Mouse (Mus musculus): ENCODE results near the gene Twsg1.
A peak's percentile ranks its signal among the peaks of the same experiment; 100 is the strongest.

The Twsg1 gene

DNA sequence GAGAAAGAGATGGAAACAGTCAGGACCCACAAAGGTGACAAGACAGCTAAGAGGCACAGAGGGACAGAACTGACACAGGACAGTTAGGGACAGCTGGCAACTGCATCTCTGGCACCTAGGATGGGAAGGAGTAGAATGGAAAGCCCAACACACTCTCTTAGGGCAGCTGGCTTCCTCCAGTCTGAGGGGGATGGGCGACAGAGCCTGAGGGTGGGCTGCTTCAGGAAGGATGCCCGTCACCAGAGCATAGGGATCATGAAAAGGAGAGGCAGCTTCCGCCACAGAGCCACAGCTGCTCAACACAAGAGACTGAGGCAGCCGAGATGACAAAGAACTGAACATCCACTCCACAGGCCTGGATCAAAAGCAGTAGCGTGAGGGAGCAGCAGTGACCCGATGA lies 19.5 kb downstream of the Twsg1 start:
- DNase-seq: no peak

DNA sequence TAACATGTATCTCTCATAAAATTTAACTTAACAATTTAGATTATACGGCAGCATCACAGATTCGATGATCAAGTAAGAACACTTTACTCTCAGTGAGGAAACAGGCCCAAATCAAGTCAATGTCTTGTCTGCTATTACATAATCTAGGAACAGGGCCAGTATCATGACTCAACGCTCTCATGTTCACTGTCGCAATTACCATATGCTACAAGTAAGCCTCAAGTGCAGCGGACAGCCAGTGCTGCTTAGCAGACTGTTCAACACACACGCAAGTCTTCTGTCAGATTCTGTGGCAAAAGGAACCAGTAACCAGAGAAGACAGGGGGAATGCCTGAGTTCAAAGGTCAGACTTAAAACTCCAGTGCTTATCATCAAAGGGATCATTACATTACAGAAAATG lies 20.1 kb downstream of the Twsg1 start:
- DNase-seq: no peak

DNA sequence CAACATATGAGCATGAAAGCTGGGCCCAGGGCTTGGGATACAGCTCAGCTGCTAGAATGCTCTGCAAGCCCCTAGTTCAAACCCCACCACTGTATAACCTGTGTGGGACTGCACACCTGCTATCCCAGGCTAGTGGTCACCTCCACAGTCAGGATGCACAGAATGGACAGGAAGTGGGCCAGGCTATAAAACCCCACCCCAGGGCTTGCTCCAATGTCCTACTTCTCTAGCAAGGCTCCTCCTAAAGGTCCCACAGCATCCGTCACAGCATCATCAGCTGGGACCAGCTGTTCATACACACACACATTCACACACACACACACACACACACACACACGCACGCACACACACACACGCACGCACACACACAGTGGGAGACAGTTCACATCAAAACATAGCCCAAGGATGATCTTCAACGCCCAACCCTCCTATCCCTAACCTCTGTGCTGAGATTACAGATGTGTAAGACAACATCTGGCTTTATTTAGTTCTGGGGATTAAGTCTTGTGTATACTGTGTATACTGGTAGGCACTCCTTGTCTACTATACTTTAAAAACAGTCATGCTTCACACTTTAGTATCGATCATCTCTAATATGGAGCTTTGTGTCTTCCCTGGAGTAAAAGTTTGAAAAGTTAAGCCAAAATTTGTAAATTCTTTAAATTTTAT lies 20.7 kb downstream of the Twsg1 start:
- no peak for DNase-seq

DNA sequence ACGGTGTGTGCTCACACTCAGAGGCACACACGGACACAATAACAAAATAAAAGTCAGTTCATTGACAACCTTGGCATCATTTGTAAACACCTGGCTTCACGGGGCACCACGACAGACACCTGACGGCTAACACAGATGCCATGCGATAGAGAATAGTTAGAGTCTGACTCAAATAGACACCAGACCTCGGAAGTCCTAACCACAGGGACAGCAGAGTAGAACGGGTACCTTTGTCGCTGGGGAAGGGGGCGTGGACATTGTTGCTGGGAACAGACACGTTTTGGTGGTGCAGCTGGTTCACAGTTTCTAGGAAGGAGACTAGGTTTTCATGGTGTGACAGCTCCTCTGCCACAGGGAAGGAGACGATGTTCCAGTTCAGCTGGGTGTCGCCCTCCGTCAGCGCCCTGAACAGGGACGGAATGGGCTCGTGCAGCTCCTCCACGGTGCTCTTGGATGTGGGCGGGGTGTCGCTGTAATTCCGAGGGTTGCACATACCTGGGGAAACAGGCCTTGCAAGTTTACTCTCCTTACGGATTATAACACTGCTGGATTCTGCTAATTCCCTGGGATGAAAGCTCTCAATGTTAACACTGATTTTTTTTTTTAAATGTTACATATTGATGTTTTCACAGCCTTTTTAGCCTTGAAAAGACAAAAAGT lies 21.6 kb downstream of the Twsg1 start:
- no peak for DNase-seq

DNA sequence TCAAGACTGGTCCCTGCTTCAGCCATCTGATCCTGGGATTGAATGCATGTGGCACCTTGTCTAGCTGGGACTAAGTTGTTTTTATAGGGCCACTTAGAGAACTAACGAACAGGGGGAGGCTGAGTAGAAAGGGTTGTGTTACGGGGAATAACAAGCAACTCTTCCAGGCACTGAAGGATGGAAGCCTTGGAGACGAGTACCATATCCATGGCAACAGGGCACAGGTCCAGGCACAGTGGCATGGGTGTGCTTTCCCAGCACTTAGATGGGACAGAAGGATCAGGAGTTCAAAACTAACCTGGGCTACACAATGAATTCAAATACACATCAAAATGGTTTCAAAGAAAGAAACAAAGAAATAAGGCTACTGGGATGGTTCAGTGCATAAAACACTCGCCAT lies 23.9 kb downstream of the Twsg1 start:
- DNase-seq: peak; percentile 65

DNA sequence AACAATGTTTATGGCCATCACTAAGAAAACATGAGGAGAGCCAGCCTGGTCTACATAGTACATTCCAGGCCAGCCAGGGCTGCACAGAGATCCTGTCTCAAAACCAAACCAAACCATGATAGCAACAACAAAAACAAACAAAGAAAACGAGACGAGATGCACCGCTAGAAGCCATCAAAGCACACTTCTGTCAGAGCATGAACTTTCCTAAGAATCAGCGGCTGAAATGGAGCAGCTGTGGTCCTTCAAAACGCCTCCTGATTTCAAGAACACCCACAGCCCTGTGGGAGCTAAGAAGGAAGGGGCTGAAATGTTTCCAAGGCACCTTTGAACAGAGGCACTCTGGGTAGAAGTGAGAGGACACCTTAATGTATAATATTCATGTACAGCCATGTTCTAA lies 26.8 kb downstream of the Twsg1 start:
- no peak for DNase-seq

DNA sequence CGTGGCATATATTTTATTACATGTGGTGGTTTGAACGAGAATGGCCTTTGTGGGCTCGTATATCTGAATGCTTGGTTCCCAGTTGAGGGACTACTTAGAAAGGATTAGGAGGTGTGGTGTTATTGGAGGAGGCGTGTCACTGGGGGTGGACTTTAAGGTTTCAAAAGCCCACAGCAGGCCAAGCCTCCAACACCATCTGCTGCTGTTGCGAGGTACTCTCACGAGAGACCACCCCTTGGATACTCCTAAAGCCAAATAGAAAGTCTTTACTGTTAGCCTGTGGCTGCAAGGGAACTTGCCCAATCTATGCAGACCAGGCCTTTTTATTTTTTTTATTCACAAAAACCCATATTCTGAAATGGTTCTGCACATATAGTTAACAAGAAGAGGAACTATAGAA lies 29.1 kb downstream of the Twsg1 start:
- DNase-seq: no peak

DNA sequence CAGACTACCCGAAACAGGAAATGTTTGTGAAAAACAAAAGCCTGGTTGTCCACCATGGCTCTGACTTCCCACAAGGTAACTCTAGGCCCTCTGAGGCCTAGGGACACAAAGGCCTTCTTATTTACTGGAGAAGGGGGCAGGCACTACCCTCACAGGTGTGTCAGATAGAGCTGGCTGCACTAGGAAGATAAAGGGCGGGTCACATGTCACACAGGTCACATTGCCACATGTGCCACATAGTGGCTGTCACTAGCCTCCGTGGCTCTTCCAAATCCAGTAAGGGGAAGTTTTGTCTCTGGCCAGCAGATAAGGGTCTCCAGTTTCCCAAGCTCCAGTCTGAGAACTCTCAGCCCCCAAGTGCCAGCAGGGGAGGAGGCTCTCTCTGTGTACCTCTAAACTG lies 31.8 kb downstream of the Twsg1 start:
- DNase-seq: no peak

DNA sequence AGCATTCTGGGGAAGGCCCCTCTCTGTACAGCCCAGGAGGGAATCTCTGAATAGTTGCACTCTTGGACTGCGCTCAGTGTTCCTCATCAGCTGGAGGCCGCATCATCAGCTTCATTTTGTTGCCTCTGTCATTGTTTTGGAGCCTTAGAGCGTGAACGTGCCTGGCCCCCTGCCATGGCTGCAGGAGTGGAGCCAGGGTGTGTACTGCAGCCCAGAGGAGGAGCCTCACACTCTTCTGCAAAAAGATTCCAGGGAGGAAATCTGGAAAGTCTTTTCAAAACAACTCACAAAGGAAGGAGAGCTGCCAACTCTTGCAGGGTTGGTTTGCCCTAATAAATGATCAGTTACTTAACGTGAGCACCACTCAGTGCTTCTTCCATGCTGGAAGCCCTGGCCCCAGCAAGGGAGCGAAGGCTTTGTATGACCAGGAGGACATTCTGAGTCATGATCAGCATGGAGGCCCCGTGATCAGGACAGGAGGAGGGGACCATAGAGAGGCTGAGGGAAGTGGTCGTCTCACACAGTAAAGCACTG lies 34.8 kb downstream of the Twsg1 start:
- peak; percentile 76 for DNase-seq

DNA sequence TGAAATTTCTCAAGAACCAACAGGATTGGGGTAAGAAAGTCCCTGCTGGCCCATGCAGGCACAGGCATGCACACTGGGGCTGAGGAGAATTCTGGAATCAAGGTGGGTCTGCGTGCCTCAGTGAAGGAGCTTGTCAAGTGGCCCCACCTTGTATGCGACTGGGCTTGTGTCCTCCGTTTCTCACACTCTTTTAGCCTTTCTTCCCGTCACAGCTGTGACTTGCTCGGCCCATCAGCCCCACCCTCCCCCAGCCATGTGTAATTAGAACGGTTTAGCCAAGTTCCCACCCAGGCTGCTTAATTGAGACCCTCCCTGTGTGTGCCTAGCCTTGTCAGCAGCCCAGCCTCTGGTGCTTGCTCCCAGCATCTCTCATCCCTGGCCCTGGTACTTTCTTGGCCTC lies 36.9 kb downstream of the Twsg1 start:
- no peak for DNase-seq

DNA sequence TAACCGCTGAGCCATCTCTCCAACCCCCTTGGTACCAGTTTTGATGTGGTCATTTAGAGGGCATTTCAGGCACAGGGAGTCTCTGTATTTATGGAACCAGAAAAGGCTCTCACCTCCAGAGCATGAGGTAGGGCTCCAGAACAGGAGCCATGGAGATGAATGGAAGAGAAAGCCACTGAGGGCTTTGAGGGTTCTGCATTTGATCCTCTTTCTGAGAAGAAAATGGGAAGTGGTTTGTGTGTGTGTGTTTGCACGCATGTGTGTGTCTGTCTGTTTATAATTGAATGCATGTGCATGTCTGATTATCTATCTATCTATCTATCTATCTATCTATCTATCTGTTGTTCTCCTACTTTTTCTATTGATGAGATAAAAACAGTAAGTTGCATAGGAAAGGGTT lies 38.8 kb downstream of the Twsg1 start:
- DNase-seq: no peak

DNA sequence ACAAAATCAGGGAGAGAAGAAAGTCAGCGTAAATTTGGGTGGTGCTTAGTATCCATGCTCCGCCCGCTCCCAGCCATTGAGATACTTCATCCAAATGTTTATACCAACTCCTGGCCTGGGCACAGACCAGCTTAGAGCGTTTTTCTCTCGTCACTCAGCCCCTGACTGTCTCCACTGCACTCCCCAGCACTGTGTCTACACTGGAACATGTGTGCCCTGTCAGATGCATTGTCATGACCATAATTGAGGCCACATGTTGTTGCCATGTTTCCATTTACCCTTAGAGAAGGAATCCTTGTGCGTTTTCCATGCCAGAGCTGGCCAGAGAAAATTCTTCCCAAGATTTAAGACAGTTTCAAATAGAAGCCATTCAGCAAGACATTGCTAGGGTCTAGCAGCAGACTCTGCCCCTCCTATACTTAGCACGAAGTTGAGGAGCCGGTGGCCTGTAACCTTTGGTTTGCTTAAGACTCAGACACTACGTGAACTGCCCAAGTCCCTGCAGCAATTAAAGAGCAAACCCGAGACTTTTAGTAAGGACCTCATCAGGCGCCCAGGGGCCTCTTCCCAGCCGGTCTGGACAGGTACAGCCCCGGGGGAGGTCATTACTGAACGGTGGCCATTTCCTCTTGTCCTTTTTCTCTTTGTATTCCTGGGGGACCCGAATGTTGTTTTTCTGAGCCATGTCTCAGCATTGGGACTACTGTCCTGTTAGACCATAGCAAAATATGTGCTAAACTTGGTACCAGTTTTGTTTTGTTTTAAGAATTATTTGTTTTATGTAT lies 39.5 kb downstream of the Twsg1 start:
- no peak for DNase-seq

DNA sequence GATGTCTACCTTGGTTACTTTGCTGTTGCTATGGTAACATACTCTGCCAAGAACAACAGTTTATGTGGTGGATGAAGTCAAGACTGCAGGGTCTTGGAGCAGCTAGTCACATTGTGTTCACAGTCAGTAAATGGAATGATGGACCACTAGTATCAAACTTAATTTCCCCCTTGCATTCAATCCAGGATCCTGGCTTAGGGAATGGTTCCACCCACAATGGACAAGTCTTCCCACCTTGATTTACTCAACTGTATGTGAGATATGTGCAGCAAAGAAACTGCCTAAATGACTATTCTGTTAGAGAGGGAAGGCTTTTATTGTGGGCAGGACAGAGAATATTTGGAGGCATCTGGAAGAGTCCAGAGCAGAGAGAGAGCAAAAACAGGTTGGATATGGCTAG lies 42.8 kb downstream of the Twsg1 start:
- no peak for DNase-seq

DNA sequence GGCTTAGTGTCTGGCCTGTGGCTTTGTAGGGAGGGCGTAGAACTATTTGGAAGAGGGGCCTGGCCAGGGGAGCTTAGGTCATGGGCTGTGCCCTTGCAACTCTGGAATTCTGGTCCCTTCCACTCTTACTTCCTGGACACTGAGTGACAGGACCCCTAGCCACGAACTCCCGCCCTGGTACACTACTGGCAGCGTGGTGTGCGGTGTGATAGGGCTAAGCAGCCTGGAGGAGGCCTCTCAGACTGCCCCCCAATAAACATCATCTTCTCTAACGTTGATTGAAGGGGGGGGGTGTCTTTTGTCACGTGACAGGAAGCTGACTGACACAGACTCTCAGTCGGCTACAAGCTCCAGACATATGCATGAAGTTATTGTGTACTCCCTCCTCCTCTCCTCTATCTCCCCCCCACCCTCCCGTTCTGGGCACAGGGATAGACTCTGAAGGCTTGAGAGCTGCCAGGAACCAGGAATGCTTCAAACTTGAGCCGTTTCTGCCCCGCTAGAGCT lies 44.1 kb downstream of the Twsg1 start:
- no peak for DNase-seq

DNA sequence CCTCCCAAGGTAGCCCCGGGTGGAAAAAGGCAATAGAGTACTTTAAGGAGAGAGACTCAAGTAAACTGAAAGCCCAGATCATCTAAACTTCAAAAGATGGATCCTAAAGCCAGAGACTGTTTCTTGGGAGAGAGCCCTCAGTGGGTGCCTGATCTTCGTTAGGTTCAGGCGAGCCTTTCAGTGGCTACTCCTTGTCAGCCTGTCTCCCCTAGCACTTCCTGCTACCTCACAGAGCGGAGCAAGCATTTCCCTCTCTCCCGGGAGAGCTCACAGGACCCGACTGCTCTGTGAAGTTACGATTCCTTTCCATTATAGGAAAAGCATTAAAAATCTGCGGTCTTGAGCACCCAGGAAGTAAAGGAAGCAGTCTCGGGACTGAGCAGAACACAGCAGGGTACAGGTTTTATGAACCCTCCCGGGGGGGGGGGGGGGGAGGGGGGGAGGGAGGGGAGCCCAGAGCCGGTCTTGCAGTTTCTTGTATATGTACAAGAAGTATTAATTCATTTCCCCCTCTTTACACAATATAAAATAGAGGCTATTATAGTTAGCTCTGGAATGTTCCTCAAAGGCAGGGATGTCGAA lies 44.6 kb downstream of the Twsg1 start:
- DNase-seq: no peak

DNA sequence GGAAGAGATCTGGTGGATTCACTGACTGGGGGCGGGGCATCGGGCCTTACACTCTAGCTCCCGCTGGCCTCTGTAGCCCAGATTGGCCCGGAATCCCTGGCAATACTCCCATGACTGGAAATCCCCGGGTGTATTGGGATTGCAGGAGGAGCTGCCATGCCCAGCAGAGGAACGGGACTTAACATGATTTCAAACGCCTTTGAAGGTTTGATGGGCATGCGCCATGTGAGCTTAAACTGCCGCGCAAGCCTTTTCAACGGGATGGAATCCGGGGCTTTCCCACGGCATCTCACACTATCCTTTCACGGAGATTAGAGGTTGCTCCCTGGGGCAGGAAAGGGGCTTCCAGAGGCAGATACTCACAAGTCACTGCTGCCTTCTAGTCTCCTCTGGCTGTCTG lies 45.8 kb downstream of the Twsg1 start:
- DNase-seq: no peak

DNA sequence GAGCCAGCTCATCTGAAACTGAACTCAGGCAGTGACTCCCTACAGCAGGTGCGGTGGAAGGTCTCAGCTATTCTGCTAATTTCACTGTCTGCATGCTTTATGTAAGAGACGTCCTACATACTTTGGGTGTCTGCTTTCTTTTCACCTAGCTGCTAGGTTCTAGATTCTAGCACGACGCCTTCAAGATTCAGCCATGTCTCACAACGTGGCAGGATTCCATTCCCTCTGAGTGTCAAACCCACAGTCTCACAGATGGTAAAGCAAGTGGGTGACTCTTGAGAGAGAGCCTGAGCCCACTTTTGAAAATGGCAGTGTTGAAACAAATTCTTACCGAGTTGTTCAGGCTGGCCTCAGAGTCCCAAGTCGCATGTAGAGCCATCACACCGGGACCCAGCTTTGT lies 47.2 kb downstream of the Twsg1 start:
- DNase-seq: no peak

DNA sequence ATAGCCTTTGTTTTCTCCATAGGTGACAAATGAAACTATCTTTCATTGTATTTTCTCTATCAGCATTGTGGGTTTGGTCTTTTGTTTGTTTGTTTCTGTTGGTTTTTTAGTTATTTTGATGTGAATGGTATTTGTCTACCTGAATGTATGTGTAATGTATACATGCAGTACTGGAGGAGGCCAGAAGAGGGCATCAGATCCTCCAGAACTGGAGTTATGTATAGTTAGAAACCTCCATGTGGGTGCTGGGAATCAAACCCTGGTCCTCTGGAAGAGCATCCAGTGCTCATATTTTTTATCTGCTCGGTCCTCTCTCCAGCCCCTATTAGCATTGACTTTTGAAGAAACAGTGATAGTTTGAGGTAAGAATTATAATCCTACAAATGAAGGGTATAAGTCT lies 48.0 kb downstream of the Twsg1 start:
- no peak for DNase-seq

DNA sequence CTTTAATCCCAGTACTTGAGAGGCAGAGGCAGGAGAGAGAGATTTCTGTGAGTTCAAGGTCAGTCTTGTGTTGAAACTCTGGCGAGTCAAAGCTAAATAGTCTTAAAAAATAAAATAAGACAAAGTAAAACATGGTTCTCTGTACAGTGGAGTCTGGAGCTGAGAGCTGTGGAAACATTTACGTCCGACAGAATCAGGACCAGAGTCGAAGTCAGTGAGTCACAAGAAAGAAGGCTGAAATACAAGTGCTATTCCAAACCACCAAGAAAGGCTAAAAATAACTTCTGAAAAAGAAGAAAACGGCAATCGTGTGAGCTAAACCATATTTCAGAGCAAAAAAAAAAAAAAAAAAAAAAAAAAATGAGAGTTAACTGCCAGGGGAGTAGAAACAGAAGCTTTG lies 48.7 kb downstream of the Twsg1 start:
- DNase-seq: no peak

DNA sequence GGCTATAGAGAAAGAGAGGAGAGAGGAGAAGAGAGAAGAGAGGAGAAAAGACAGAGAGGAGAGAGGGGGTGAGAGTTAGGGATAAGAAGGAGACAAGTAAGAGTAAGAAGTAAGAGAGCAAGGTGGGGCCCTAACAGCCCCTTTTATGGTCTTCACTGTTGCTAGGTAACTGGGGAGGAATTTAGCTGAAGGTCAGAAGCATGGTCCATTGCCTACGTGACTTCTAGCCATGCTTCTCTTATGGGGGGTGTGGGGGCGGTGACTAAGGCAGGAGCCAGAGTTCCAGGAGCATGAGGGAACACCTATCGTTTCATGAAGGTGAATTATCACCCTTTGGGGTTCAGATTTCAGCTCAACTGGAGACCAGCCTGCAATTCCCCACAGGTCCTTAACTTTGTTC lies 55.0 kb downstream of the Twsg1 start:
- no peak for DNase-seq

DNA sequence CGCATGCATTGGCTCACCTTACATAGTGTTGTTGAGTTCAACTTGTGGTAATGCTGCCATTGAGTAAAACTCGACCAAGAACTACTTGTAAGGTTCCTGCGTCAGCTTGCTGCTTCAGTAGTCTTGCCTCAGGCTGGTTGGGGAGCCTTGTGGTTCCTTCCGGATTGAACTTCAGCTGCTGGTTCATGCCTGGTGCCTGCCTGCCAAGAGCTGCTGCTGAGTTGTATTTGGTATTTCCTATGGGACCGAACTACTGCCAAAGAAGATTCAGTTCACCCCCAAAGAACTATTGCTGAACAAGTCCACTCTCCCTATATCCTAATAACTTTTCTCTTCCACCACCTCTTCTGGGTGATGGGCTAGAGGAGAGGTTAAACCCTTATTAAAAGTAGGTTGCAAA lies 61.5 kb downstream of the Twsg1 start:
- DNase-seq: no peak

DNA sequence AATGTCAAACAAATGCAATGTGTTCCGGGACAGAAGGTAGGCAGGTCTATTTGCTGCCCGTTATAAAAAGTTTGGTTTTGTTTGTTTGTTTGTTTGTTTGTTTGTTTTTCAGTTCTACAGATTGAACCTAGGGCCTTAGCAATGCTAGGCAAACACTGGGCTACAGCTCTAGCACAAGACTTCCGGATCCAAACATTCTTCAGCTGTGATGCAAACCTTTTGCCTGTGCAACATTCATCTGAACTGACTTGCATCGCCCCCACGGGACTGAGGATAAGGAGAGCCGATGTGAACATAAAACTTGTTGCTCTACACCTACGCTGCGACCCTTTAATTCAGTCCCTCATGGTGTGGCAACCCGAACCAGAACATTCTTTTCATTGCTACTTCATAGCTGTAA lies 64.5 kb downstream of the Twsg1 start:
- DNase-seq: no peak

DNA sequence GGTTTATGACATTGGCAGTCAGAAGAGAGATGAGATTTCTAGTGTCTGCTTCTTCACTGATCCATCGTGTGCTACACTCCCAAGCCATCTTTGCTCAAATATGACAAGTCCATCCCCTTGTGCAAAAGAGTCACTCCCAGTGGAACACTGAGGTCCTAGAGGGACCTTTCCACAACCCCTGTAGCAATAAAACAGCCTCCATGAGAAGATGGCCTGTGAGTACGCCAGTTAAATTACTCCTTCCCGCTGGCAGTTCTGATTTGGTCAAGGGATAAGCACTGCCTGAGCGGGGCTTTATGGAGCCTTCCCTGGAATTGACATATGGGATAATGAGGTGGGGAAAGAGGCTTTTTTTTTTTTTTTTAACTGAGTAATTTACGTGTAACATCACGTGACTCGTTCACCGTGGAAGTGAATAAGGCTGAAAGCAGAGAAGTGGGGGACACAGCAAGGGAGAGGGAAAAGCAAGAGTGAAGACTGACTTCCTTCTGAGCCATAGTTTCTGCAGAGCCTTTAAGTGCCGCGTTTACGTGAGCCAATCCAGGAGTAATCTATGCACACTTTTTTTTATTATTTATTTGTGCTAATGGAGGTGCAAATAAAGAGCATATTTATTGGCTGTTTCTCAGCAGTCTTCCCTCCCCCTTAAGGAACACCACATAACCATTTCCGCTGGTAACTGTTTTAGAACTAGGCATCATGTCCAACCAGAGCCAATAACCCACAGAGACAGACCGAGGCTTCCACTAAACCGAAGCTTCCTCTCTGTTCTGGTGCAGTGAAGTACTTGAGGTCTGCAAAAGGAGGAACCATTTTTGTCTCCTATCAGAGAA lies 65.1 kb downstream of the Twsg1 start, which contains the start of gene Ralbp1:
Gene Ralbp1, minus strand, starts transcription at position 102 of the 833 bp plus-strand sequence.
- DNase-seq: no peak
